Comparison of ENCODE assay signal across 9 mouse cellular contexts in genomic region chr3:131208265-131208891, GRCm38 (mm10).
DNase-seq lines count a peak whose midpoint lies in the region; ATAC-seq lines count a peak whose summit lies in the region.
"Had no signal": no experiment of that assay in that cellular context is flagged by ENCODE, and none has a peak within 500 bp of the region (broad histone marks: within the 10 kb centered on the region; RNA-seq: fewer than 3 reads in every experiment).

No protein-coding gene starts in this region.

- H3K9me3 ChIP-seq in embryonic facial prominence, embryonic 13.5 days: no peaks in the 10 kb centered on the region
- H3K9me3 ChIP-seq in embryonic facial prominence, embryonic 10.5 days: no peaks in the 10 kb centered on the region
- H3K9me3 ChIP-seq: embryonic facial prominence, embryonic 12.5 days had no signal

- no peak overlapping the region for H3K9ac ChIP-seq in embryonic facial prominence, embryonic 13.5 days
- H3K9ac ChIP-seq: embryonic facial prominence, embryonic 12.5 days had no signal

- H3K4me1 ChIP-seq in embryonic facial prominence, embryonic 13.5 days: peaks cover 5% of the 10 kb centered on the region; the same call in 1 of the 2 replicates
- peaks cover 7% of the 10 kb centered on the region for H3K4me1 ChIP-seq in embryonic facial prominence, embryonic 10.5 days
- H3K4me1 ChIP-seq: embryonic facial prominence, embryonic 12.5 days had no signal

- peaks cover 40% of the 10 kb centered on the region for H3K36me3 ChIP-seq in embryonic facial prominence, embryonic 13.5 days
- H3K36me3 ChIP-seq in embryonic facial prominence, embryonic 10.5 days (replicated peaks): peaks cover 51% of the 10 kb centered on the region

- 63% methylated on average over 13 of the region's 13 CpGs for WGBS in embryonic facial prominence, embryonic 13.5 days
- WGBS in embryonic facial prominence, embryonic 10.5 days: 59% methylated on average over 13 of the region's 13 CpGs

- 0 out of 2 replicates have a peak, but pooled peaks have one; percentile 32 for ATAC-seq in embryonic facial prominence, embryonic 13.5 days (ENCODE audit: insufficient number of reproducible peaks, insufficient read depth, low FRiP score, low TSS enrichment, low read depth)
- ATAC-seq in hematopoietic stem cell, adult 5-6 weeks (replicated peaks in 1 of 2; ENCODE audit: insufficient read depth in 1 of 2, low FRiP score in 2 of 2, low TSS enrichment in 1 of 2, low read depth in 1 of 2, poor library complexity in 2 of 2, severe bottlenecking in 2 of 2): peak; percentile 98 to 99

- no peak overlapping the region for H3K4me3 ChIP-seq in embryonic facial prominence, embryonic 13.5 days
- H3K4me3 ChIP-seq in embryonic facial prominence, embryonic 10.5 days: no peak overlapping the region
- H3K4me3 ChIP-seq: embryonic facial prominence, embryonic 12.5 days had no signal

- DNase-seq in embryonic facial prominence, embryonic 10.5 days (ENCODE audit: low spot score): no peak
- DNase-seq in 416B (ENCODE audit: low read depth): peak; percentile 90
- DNase-seq in naive thymus-derived CD4-positive, alpha-beta T cell, adult 2 months (ENCODE audit: low read depth): peak; percentile 94
- no peak for DNase-seq in frontal cortex, adult 2 months (ENCODE audit: extremely low spot score in 1 of 2, low spot score in 1 of 2)
- DNase-seq in left cerebral cortex, adult 11 months (ENCODE audit: low spot score): no peak
- DNase-seq in embryo, embryonic 9.5 days (ENCODE audit: extremely low spot score): no peak

- no peak overlapping the region for H3K4me2 ChIP-seq in embryonic facial prominence, embryonic 13.5 days
- H3K4me2 ChIP-seq: embryonic facial prominence, embryonic 12.5 days had no signal

- H3K27ac ChIP-seq in embryonic facial prominence, embryonic 13.5 days: no peak overlapping the region
- no peak overlapping the region; the same call in 1 of the 2 replicates for H3K27ac ChIP-seq in embryonic facial prominence, embryonic 10.5 days (replicated peaks)
- H3K27ac ChIP-seq: embryonic facial prominence, embryonic 12.5 days had no signal

- H3K27me3 ChIP-seq in embryonic facial prominence, embryonic 13.5 days: no peaks in the 10 kb centered on the region
- no peaks in the 10 kb centered on the region for H3K27me3 ChIP-seq in embryonic facial prominence, embryonic 10.5 days (replicated peaks; ENCODE audit: low read depth, poor library complexity, severe bottlenecking)
- H3K27me3 ChIP-seq: embryonic facial prominence, embryonic 12.5 days had no signal

Comparison
In these comparisons a context has a peak if more than half of its experiments do, and no peak if none do; other contexts are left out.
1. DNase-seq: peak in 416B (single experiment) and naive thymus-derived CD4-positive, alpha-beta T cell, adult 2 months (single experiment); none in embryonic facial prominence, embryonic 10.5 days (single experiment), frontal cortex, adult 2 months (0 of 2), left cerebral cortex, adult 11 months (single experiment) and embryo, embryonic 9.5 days (single experiment).